Mouse (Mus musculus): ENCODE data around the gene Scrt2.

DNA sequence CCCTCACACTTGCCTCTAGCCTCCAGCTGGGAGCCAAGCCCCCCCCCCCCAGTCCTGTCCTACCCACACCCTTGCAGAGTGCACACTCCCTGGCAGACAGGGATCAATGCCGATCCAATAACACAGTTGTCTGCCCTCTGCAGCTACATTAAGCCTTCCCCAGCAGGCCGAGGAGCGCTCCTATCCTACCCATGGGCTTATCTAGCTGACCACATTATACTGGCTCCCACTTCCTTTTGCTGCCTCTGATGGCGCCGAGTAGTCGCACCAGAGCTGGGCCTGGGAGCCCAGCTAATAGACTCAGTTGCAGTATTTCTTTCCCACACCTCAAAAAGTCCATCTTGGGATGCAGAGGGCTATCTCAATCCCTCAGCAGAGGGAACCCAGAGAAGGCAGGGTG, 4.1 kb downstream of the Scrt2 start:
- TF ChIP-seq EP300 (IDR thresholded peaks at IDR 0.05) (no peak), CTCF (IDR thresholded peaks at IDR 0.05) (no peak)
